Mouse (Mus musculus) testis, adult 2 months (tissue): Measurements from ENCODE around the gene Man2a2. TPM values are rescaled to one million over a fixed set of nuclear protein-coding genes. Genes with fewer than 3 reads are reported as not detected.

ENCODE experiments used
- H3K27ac ChIP-seq: fragments of 200-500 bp; 2 replicates; pipeline ENCODE4 v1.5.1; 2012; ENCODE audit warnings: low read depth, low read length; ENCODE audit not compliant: control insufficient read depth, insufficient read depth
- H3K27me3 ChIP-seq: fragments of 200-500 bp; 2 replicates; pipeline ENCODE4 v1.6.1; 2012; ENCODE audit warnings: mild to moderate bottlenecking, low read length, moderate library complexity; ENCODE audit not compliant: control insufficient read depth, insufficient read depth
- H3K36me3 ChIP-seq: fragments of 200-500 bp; 2 replicates; pipeline ENCODE4 v1.6.1; 2012; ENCODE audit warnings: mild to moderate bottlenecking, low read length; ENCODE audit not compliant: control insufficient read depth, insufficient read depth
- H3K4me1 ChIP-seq: fragments of 200-500 bp; 2 replicates; pipeline ENCODE4 v1.6.1; 2012; ENCODE audit warnings: low read length; ENCODE audit not compliant: control insufficient read depth, insufficient read depth
- H3K4me3 ChIP-seq: fragments of 200-500 bp; 2 replicates; pipeline ENCODE4 v1.5.1; 2012; ENCODE audit warnings: low read depth, mild to moderate bottlenecking, low read length, moderate library complexity, mixed read lengths; ENCODE audit not compliant: control insufficient read depth
- CTCF ChIP-seq: fragments of 200-500 bp; IDR thresholded peaks from 2 replicates; pipeline ENCODE4 v1.5.1; 2012; ENCODE audit warnings: low read depth, mild to moderate bottlenecking, inconsistent platforms, low read length, moderate library complexity; ENCODE audit not compliant: control insufficient read depth, insufficient read depth, insufficient replicate concordance
- POLR2A ChIP-seq: fragments of 200-500 bp; IDR thresholded peaks from 2 replicates; pipeline ENCODE4 v1.6.1; 2012; ENCODE audit warnings: low read depth, mild to moderate bottlenecking, inconsistent platforms, low read length, moderate library complexity; ENCODE audit not compliant: control insufficient read depth
- polyA plus RNA-seq: library from polyadenylated mRNA; depleted of rRNA; stranded (reverse); fragments of >200 nt; gene quantifications from 2 replicates; pipeline ENCODE4 v1.2.3, GENCODE M21; 2012

Man2a2 gene
- polyA plus RNA-seq, 1 experiment, result 71.5 TPM

- Histone ChIP-seq H3K27me3 (no peaks in the 10 kb centered on the region), H3K4me3 (peak overlapping the region; percentile 96; the same call in 1 of the 2 replicates), H3K4me1 (peaks cover 7% of the 10 kb centered on the region), H3K36me3 (peaks cover 5% of the 10 kb centered on the region), H3K27ac (0 out of 2 replicates have a peak overlapping the region, but pooled peaks have one; percentile 20)
- no peak for TF ChIP-seq CTCF
- no peak for TF ChIP-seq POLR2A
These were observed 1.7 kb downstream of the Man2a2 start for GRCm38 (mm10) chr7:80369461-80369860.

- H3K4me1 ChIP-seq, result peaks cover 7% of the 10 kb centered on the region
- H3K27me3 ChIP-seq, result no peaks in the 10 kb centered on the region
- TF ChIP-seq CTCF, result no peak
- no peak for TF ChIP-seq POLR2A
- peaks cover 5% of the 10 kb centered on the region for H3K36me3 ChIP-seq
- no peak overlapping the region for H3K4me3 ChIP-seq
- H3K27ac ChIP-seq, result peak overlapping the region; percentile 7; the same call in 1 of the 2 replicates
These were observed 2.3 kb downstream of the Man2a2 start for GRCm38 (mm10) chr7:80368635-80369421.

GRCm38 (mm10) chr7:80368009-80368408 is 3.2 kb downstream of the Man2a2 start:
- no peak overlapping the region for H3K27ac ChIP-seq
- peaks cover 5% of the 10 kb centered on the region for H3K36me3 ChIP-seq
- TF ChIP-seq POLR2A (no peak), CTCF (no peak)
- H3K4me3 ChIP-seq, result no peak overlapping the region
- peaks cover 7% of the 10 kb centered on the region for H3K4me1 ChIP-seq
- no peaks in the 10 kb centered on the region for H3K27me3 ChIP-seq

- TF ChIP-seq POLR2A (no peak), CTCF (no peak; the same call in 1 of the 2 replicates)
- H3K4me1 ChIP-seq, result peaks cover 7% of the 10 kb centered on the region
- H3K36me3 ChIP-seq, result peaks cover 7% of the 10 kb centered on the region
- H3K4me3 ChIP-seq, result no peak overlapping the region
- no peak overlapping the region for H3K27ac ChIP-seq
- no peaks in the 10 kb centered on the region for H3K27me3 ChIP-seq
These were observed 3.9 kb downstream of the Man2a2 start for GRCm38 (mm10) chr7:80367232-80367631.

- Histone ChIP-seq H3K4me3 (no peak overlapping the region), H3K27ac (no peak overlapping the region), H3K27me3 (no peaks in the 10 kb centered on the region), H3K36me3 (peaks cover 7% of the 10 kb centered on the region), H3K4me1 (peaks cover 7% of the 10 kb centered on the region)
- no peak for TF ChIP-seq POLR2A
- no peak for TF ChIP-seq CTCF
These were observed 5.4 kb downstream of the Man2a2 start for GRCm38 (mm10) chr7:80365759-80366158.

GRCm38 (mm10) chr7:80360435-80360834 is 10.7 kb downstream of the Man2a2 start:
- no peak for TF ChIP-seq CTCF
- no peak for TF ChIP-seq POLR2A
- Histone ChIP-seq H3K27me3 (no peaks in the 10 kb centered on the region), H3K36me3 (peaks cover 8% of the 10 kb centered on the region), H3K4me3 (no peak overlapping the region), H3K27ac (no peak overlapping the region), H3K4me1 (peaks cover 2% of the 10 kb centered on the region)

- no peak overlapping the region for H3K4me3 ChIP-seq
- TF ChIP-seq CTCF (no peak), POLR2A (no peak)
- peak overlapping the region; percentile 55; the same call in 1 of the 2 replicates for H3K27ac ChIP-seq
- no peaks in the 10 kb centered on the region for H3K27me3 ChIP-seq
- H3K4me1 ChIP-seq, result peaks cover 2% of the 10 kb centered on the region
- H3K36me3 ChIP-seq, result peaks cover 8% of the 10 kb centered on the region
These were observed 13.1 kb downstream of the Man2a2 start for GRCm38 (mm10) chr7:80358039-80358438.
